Mouse (Mus musculus) hindbrain, embryonic 13.5 days (tissue): ENCODE results near the gene Ccdc103. TPM values are rescaled to one million over a fixed set of nuclear protein-coding genes. Genes with fewer than 3 reads are reported as not detected.

Source experiments
- ATAC-seq: fragments of 200-750 bp; cut with Nextera tagmentation; 2 replicates; pipeline ENCODE4 v1.8.0; 2017; ENCODE audit warnings: moderate TSS enrichment; ENCODE audit not compliant: low FRiP score
- H3K27ac ChIP-seq: fragments of 300-500 bp; sonication (generic); 2 replicates; pipeline ENCODE4 v1.5.1; 2015; ENCODE audit warnings: inconsistent platforms, mild to moderate bottlenecking, moderate library complexity
- H3K27me3 ChIP-seq: fragments of 300-500 bp; sonication (generic); 2 replicates; pipeline ENCODE4 v1.6.1; 2015; ENCODE audit warnings: mild to moderate bottlenecking, inconsistent platforms
- H3K36me3 ChIP-seq: fragments of 300-500 bp; sonication (generic); 2 replicates; pipeline ENCODE4 v1.6.1; 2015; ENCODE audit warnings: mild to moderate bottlenecking, inconsistent platforms
- H3K4me1 ChIP-seq: fragments of 300-500 bp; sonication (generic); replicated peaks from 2 replicates; pipeline ENCODE4 v1.6.1; 2015; ENCODE audit warnings: inconsistent platforms
- H3K4me2 ChIP-seq: fragments of 300-500 bp; sonication (generic); 2 replicates; pipeline ENCODE4 v1.6.1; 2015; ENCODE audit warnings: inconsistent platforms, mild to moderate bottlenecking, moderate library complexity
- H3K4me3 ChIP-seq: fragments of 300-500 bp; sonication (generic); 2 replicates; pipeline ENCODE4 v1.5.1; 2015; ENCODE audit warnings: mild to moderate bottlenecking, inconsistent platforms
- H3K9ac ChIP-seq: fragments of 300-500 bp; sonication (generic); 2 replicates; pipeline ENCODE4 v1.6.1; 2015; ENCODE audit warnings: mild to moderate bottlenecking, inconsistent platforms
- H3K9me3 ChIP-seq: fragments of 300-500 bp; sonication (generic); 2 replicates; pipeline ENCODE4 v1.6.1; 2016; ENCODE audit warnings: inconsistent platforms
- WGBS: fragments of 180-500 bp; shearing (Covaris S2); methylation state at CpG from one replicate; pipeline ENCODE4 v1.1.7; 2015; 5-methylcytosine and 5-hydroxymethylcytosine counted together
- polyA plus RNA-seq: library from polyadenylated mRNA; unstranded; fragments of >200 nt; fragmentation: Nextera tagmentation; extraction: Ambion mirVana; gene quantifications from 2 replicates; pipeline ENCODE4 v1.2.1, GENCODE M21; 2015

The Ccdc103 gene
- polyA plus RNA-seq, 1 experiment from 2014 or later = 2.0 TPM

GRCm38 (mm10) chr11:102925351-102925717, 44.3 kb downstream of the Ccdc103 start:
- peak overlapping the region; percentile 81 for H3K4me2 ChIP-seq
- peaks cover 25% of the 10 kb centered on the region for H3K4me1 ChIP-seq
- peak overlapping the region; percentile 49; the same call in 1 of the 2 replicates for H3K9ac ChIP-seq
- H3K27ac ChIP-seq = peak overlapping the region; percentile 76
- H3K36me3 ChIP-seq = no peaks in the 10 kb centered on the region
- no peaks in the 10 kb centered on the region for H3K9me3 ChIP-seq
- peaks cover 6% of the 10 kb centered on the region for H3K27me3 ChIP-seq
- ATAC-seq = peak; percentile 32; the same call in 1 of the 2 replicates
- H3K4me3 ChIP-seq = peak overlapping the region; percentile 60
- 3% methylated on average over 10 of the region's 10 CpGs for WGBS

GRCm38 (mm10) chr11:102930672-102931071, 49.7 kb downstream of the Ccdc103 start:
- ATAC-seq = no peak
- Histone ChIP-seq H3K27ac (no peak overlapping the region), H3K4me2 (no peak overlapping the region), H3K4me1 (no peaks in the 10 kb centered on the region), H3K9me3 (no peaks in the 10 kb centered on the region), H3K36me3 (no peaks in the 10 kb centered on the region), H3K9ac (no peak overlapping the region), H3K4me3 (no peak overlapping the region), H3K27me3 (peaks cover 32% of the 10 kb centered on the region)
- 94% methylated on average over 10 of the region's 10 CpGs for WGBS

Other genes starting within 250 kb of the Ccdc103 start
- 0.04 and 0.18 TPM in 2 replicates for gene Meioc, start 217.5 kb upstream of the Ccdc103 start, polyA plus RNA-seq
- 38.4 and 39.4 TPM in 2 replicates for gene Ccdc43, start 183.4 kb upstream of the Ccdc103 start, polyA plus RNA-seq
- gene Adam11, start 119.8 kb upstream of the Ccdc103 start, polyA plus RNA-seq = 27.6 and 35.7 TPM in 2 replicates
- gene Gjc1, start 61.5 kb upstream of the Ccdc103 start, polyA plus RNA-seq = 43.8 and 44.8 TPM in 2 replicates
- 2.4 and 4.2 TPM in 2 replicates for gene Higd1b, start 45.4 kb upstream of the Ccdc103 start, polyA plus RNA-seq
- 149 and 151 TPM in 2 replicates for gene Eftud2, start 219 bp upstream of the Ccdc103 start, polyA plus RNA-seq
- gene Fam187a, start 4.0 kb downstream of the Ccdc103 start, polyA plus RNA-seq = not detected in 2 replicates
- gene Gfap, start 19.7 kb downstream of the Ccdc103 start, polyA plus RNA-seq = 0.12 and 0.18 TPM in 2 replicates
- gene Kif18b, start 43.9 kb downstream of the Ccdc103 start, polyA plus RNA-seq = 2.4 and 2.6 TPM in 2 replicates
- 5.2 and 5.7 TPM in 2 replicates for gene C1ql1, start 65.5 kb downstream of the Ccdc103 start, polyA plus RNA-seq
- gene Nmt1, start 147.0 kb downstream of the Ccdc103 start, polyA plus RNA-seq = 37.8 and 44.5 TPM in 2 replicates
- 164 and 165 TPM in 2 replicates for gene Dcakd, start 147.1 kb downstream of the Ccdc103 start, polyA plus RNA-seq
- gene Plcd3, start 220.5 kb downstream of the Ccdc103 start, polyA plus RNA-seq = 1.5 and 1.9 TPM in 2 replicates
- gene Acbd4, start 220.5 kb downstream of the Ccdc103 start, polyA plus RNA-seq = 7.3 and 9.0 TPM in 2 replicates
- gene Hexim1, start 235.0 kb downstream of the Ccdc103 start, polyA plus RNA-seq = 3.6 and 4.3 TPM in 2 replicates